ENCODE assay signal across 19 mouse cellular contexts in genomic region chr3:146658061-146658639, GRCm38 (mm10). TPM values are rescaled to one million over a fixed set of nuclear protein-coding genes. Genes with fewer than 3 reads are reported as not detected.
"Had no signal": no experiment of that assay in that cellular context is flagged by ENCODE, and none has a peak within 500 bp of the region (broad histone marks: within the 10 kb centered on the region; RNA-seq: fewer than 3 reads in every experiment).

No protein-coding gene starts in this region.

- H3K9ac ChIP-seq: liver, embryonic 15.5 days; midbrain, embryonic 12.5 days; stomach, embryonic 15.5 days had no signal

- ATAC-seq: intestine, postnatal 0 days; midbrain, embryonic 16.5 days had no signal

- DNase-seq: kidney, adult 8-10 months; kidney, postnatal 25 days; left cerebral cortex, postnatal 4 days; lung, adult 2 months; right cerebral cortex, postnatal 4 days; spleen, adult 18-20 months; thymus, postnatal 36 days had no signal

- H3K9me3 ChIP-seq: liver, embryonic 15.5 days; midbrain, embryonic 12.5 days; stomach, embryonic 15.5 days had no signal

- H3K36me3 ChIP-seq: liver, embryonic 15.5 days; midbrain, embryonic 12.5 days; stomach, embryonic 15.5 days had no signal

- H3K4me3 ChIP-seq: liver, embryonic 15.5 days; midbrain, embryonic 12.5 days; stomach, embryonic 15.5 days had no signal

- H3K27ac ChIP-seq: liver, embryonic 15.5 days; midbrain, embryonic 12.5 days; stomach, embryonic 15.5 days had no signal

- H3K27me3 ChIP-seq: liver, embryonic 15.5 days; midbrain, embryonic 12.5 days; stomach, embryonic 15.5 days had no signal

- H3K4me2 ChIP-seq: liver, embryonic 11.5 days; liver, embryonic 15.5 days; midbrain, embryonic 12.5 days; stomach, embryonic 15.5 days had no signal

- H3K4me1 ChIP-seq: midbrain, embryonic 12.5 days; stomach, embryonic 15.5 days had no signal

RNA-seq across cellular contexts. Expression of gene 4930503B20Rik, which starts 7.0 kb away (rescaled TPM):
- total RNA-seq: megakaryocyte-erythroid progenitor cell, adult 5-6 weeks had no signal
- polyA plus RNA-seq: intestine, postnatal 0 days; liver, embryonic 11.5 days; liver, embryonic 15.5 days; lung, adult 2 months; lung, postnatal 0 days; midbrain, embryonic 12.5 days; neural tube, embryonic 14.5 days; stomach, embryonic 15.5 days; thymus, postnatal 0 days had no signal

RNA-seq across cellular contexts. Expression of gene Dnase2b, which starts 42.8 kb away (rescaled TPM):
- total RNA-seq: layer of hippocampus, adult 8-10 months; left cerebral cortex, postnatal 4 days; megakaryocyte-erythroid progenitor cell, adult 5-6 weeks had no signal
- polyA plus RNA-seq: intestine, postnatal 0 days; kidney, embryonic 16.5 days; midbrain, embryonic 12.5 days; midbrain, embryonic 16.5 days; neural tube, embryonic 14.5 days had no signal
